Mouse (Mus musculus) limb, embryonic 13.5 days (tissue): ENCODE measurements around the gene Serhl. TPM values are rescaled to one million over a fixed set of nuclear protein-coding genes. Genes with fewer than 3 reads are reported as not detected.

Experiments
- ATAC-seq: fragments of 200-750 bp; cut with Nextera tagmentation; 2 replicates; pipeline ENCODE4 v1.8.0; 2017; ENCODE audit warnings: low read depth, moderate number of reproducible peaks, moderate TSS enrichment; ENCODE audit not compliant: low FRiP score
- H3K27ac ChIP-seq: fragments of 300-500 bp; sonication (generic); 2 replicates; pipeline ENCODE4 v1.5.1; 2015; ENCODE audit warnings: inconsistent platforms, mild to moderate bottlenecking, moderate library complexity
- H3K27me3 ChIP-seq: fragments of 300-500 bp; sonication (generic); 2 replicates; pipeline ENCODE4 v1.6.1; 2015; ENCODE audit warnings: mild to moderate bottlenecking, inconsistent platforms
- H3K36me3 ChIP-seq: fragments of 300-500 bp; sonication (generic); 2 replicates; pipeline ENCODE4 v1.6.1; 2015; ENCODE audit warnings: inconsistent platforms, mild to moderate bottlenecking, moderate library complexity
- H3K4me1 ChIP-seq: fragments of 300-500 bp; sonication (generic); 2 replicates; pipeline ENCODE4 v1.6.1; 2015; ENCODE audit warnings: inconsistent platforms
- H3K4me2 ChIP-seq: fragments of 300-500 bp; sonication (generic); replicated peaks from 2 replicates; pipeline ENCODE4 v1.6.1; 2015; ENCODE audit warnings: inconsistent platforms, mild to moderate bottlenecking, moderate library complexity
- H3K4me3 ChIP-seq: fragments of 300-500 bp; sonication (generic); 2 replicates; pipeline ENCODE4 v1.5.1; 2015; ENCODE audit warnings: moderate library complexity, mild to moderate bottlenecking, inconsistent platforms
- H3K9ac ChIP-seq: fragments of 300-500 bp; sonication (generic); 2 replicates; pipeline ENCODE4 v1.6.1; 2015; ENCODE audit warnings: mild to moderate bottlenecking, inconsistent platforms
- H3K9me3 ChIP-seq: fragments of 300-500 bp; sonication (generic); 2 replicates; pipeline ENCODE4 v1.6.1; 2016; ENCODE audit warnings: inconsistent platforms
- WGBS: fragments of 180-500 bp; shearing (Covaris S2); methylation state at CpG from one replicate; pipeline ENCODE4 v1.1.7; 2015; 5-methylcytosine and 5-hydroxymethylcytosine counted together
- polyA plus RNA-seq: library from polyadenylated mRNA; unstranded; fragments of >200 nt; fragmentation: Nextera tagmentation; extraction: Ambion mirVana; gene quantifications from 2 replicates; pipeline ENCODE4 v1.2.1, GENCODE M21; 2015

Gene Serhl
- polyA plus RNA-seq, 1 experiment from 2014 or later = 58.9 TPM

GRCm38 (mm10) chr15:83142861-83143260 lies 53.6 kb downstream of the Serhl start:
- Histone ChIP-seq H3K9me3 (no peaks in the 10 kb centered on the region), H3K9ac (no peak overlapping the region), H3K36me3 (peaks cover 44% of the 10 kb centered on the region), H3K4me1 (peaks cover 4% of the 10 kb centered on the region), H3K27me3 (no peaks in the 10 kb centered on the region), H3K4me2 (no peak overlapping the region), H3K4me3 (no peak overlapping the region), H3K27ac (no peak overlapping the region)
- no peak for ATAC-seq
- WGBS = 66% methylated on average over 5 of the region's 5 CpGs

DNA sequence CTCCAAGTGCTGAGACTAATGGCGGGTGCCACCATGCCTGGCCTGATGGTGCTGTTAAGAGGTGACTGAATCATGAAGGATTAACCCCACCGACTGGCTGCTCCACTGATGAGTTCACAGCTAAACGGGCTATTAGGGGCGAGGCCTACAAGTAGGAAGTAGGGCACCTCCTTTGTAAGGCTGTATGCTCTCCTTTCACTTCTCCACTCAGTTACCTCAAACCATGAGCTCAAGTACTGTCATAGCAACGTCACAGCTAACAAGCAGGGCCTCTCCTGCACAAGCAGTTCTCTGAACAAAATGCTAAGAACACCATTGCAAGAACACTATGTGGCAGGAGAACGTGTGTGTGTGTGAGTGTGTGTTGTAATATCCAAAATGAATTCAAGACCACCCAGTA lies 56.2 kb downstream of the Serhl start:
- no peaks in the 10 kb centered on the region for H3K27me3 ChIP-seq
- no peak for ATAC-seq
- 90% methylated on average over 6 of the region's 6 CpGs for WGBS
- H3K4me3 ChIP-seq = no peak overlapping the region
- no peak overlapping the region for H3K27ac ChIP-seq
- no peak overlapping the region for H3K4me2 ChIP-seq
- H3K4me1 ChIP-seq = peaks cover 14% of the 10 kb centered on the region
- H3K9ac ChIP-seq = no peak overlapping the region
- peaks cover 36% of the 10 kb centered on the region for H3K36me3 ChIP-seq
- no peaks in the 10 kb centered on the region for H3K9me3 ChIP-seq

- Histone ChIP-seq H3K4me1 (peaks cover 14% of the 10 kb centered on the region), H3K9me3 (no peaks in the 10 kb centered on the region), H3K27me3 (no peaks in the 10 kb centered on the region), H3K4me2 (peak overlapping the region; percentile 95), H3K36me3 (peaks cover 37% of the 10 kb centered on the region), H3K27ac (peak overlapping the region; percentile 98), H3K9ac (peak overlapping the region; percentile 97), H3K4me3 (peak overlapping the region; percentile 92)
- no peak for ATAC-seq
- WGBS = 4% methylated on average over 21 of the region's 21 CpGs
Observed at GRCm38 (mm10) chr15:83148395-83148794, 59.1 kb downstream of the Serhl start.

- Histone ChIP-seq H3K4me2 (peak overlapping the region; percentile 95), H3K27me3 (no peaks in the 10 kb centered on the region), H3K4me3 (peak overlapping the region; percentile 92), H3K27ac (peak overlapping the region; percentile 98), H3K4me1 (peaks cover 14% of the 10 kb centered on the region), H3K36me3 (peaks cover 41% of the 10 kb centered on the region), H3K9ac (peak overlapping the region; percentile 97), H3K9me3 (no peaks in the 10 kb centered on the region)
- WGBS = under 1% methylated on average over 39 of the region's 41 CpGs
- peak; percentile 76 for ATAC-seq
Observed at GRCm38 (mm10) chr15:83148801-83149195, 59.5 kb downstream of the Serhl start.

DNA sequence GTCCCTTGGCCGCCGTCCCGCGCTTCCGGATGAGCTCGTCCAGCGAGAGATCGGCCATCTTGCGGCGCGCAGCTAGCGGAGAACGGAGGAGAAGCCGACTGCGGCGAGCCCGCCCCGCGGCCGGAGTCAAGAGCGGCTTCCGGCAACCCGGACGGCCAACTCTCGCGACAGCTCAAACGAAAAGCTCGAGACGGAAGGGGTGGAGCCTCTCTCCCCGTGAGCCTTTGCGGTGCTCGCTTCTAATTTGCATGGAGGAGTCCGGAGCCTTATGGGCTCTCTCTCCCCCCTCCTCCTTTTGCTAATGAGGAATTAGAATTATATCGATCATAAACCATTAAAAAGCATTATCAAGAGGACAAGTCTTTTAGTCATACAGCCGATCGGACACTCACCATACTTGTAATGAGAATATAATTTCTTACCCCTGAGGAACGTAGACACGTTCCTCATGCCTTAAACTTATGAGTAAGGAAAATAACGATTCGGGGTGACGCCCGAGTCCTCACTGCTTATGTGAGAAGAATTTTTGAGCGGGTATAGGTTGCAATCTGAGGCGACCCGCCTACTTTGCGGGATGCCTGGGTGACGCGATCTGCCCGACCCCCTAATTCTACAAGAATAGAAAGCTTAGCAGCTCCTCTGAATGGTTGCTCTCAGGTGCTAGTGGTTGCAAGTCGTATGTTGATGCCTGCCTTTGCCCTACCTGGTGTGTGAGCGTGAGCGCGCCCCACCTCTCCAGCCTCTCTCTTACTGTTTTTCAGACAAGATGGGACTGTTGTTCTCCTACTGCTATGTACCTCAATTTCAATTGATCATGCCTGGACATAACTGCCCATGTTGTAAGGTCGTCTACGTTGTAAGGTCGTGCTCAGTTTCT lies 60.1 kb downstream of the Serhl start, which contains the start of gene Poldip3:
Gene Poldip3, minus strand, starts transcription at position 189 of the 877 bp plus-strand sequence.
- Histone ChIP-seq H3K4me2 (peak within 1 kb of the TSS; percentile 95), H3K27me3 (no peaks in the 10 kb centered on the region), H3K4me3 (peak within 1 kb of the TSS; percentile 92), H3K9me3 (no peaks in the 10 kb centered on the region), H3K36me3 (peaks cover 40% of the 10 kb centered on the region), H3K9ac (peak within 1 kb of the TSS; percentile 97), H3K27ac (peak within 1 kb of the TSS; percentile 98), H3K4me1 (peaks cover 14% of the 10 kb centered on the region)
- WGBS = under 1% methylated on average over 56 of the region's 56 CpGs
- peak; percentile 92 for ATAC-seq

DNA sequence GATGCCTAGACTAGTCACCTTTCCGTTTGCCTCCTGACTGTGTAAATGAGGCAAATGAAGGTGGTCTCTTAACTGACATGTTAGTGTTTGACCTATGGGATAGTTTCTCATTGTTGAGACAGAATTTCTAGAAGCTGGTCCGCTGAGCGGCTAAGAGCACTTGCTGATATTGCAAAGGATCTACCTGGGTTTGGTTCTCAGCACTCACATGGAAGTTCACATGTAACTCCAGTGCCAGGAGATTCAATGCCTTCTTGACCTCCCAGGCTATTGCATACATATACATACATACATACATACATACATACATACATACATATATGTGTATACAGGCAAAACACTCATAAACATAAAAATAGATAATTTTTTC lies 60.8 kb downstream of the Serhl start:
- peaks cover 35% of the 10 kb centered on the region for H3K36me3 ChIP-seq
- peak overlapping the region; percentile 92 for H3K4me3 ChIP-seq
- H3K9ac ChIP-seq = no peak overlapping the region
- no peak for ATAC-seq
- H3K27ac ChIP-seq = peak overlapping the region; percentile 98
- 14% methylated on average over 3 of the region's 3 CpGs for WGBS
- H3K4me2 ChIP-seq = peak overlapping the region; percentile 52
- H3K9me3 ChIP-seq = no peaks in the 10 kb centered on the region
- H3K27me3 ChIP-seq = no peaks in the 10 kb centered on the region
- peaks cover 14% of the 10 kb centered on the region for H3K4me1 ChIP-seq

GRCm38 (mm10) chr15:83150694-83151093 lies 61.4 kb downstream of the Serhl start:
- Histone ChIP-seq H3K4me3 (no peak overlapping the region), H3K4me2 (no peak overlapping the region), H3K36me3 (peaks cover 29% of the 10 kb centered on the region), H3K9ac (no peak overlapping the region), H3K9me3 (no peaks in the 10 kb centered on the region), H3K27me3 (no peaks in the 10 kb centered on the region), H3K27ac (no peak overlapping the region; the same call in 1 of the 2 replicates), H3K4me1 (peaks cover 14% of the 10 kb centered on the region)
- ATAC-seq = no peak
- WGBS = 89% methylated on average over 4 of the region's 4 CpGs

GRCm38 (mm10) chr15:83154309-83154708 lies 65.0 kb downstream of the Serhl start:
- Histone ChIP-seq H3K9ac (no peak overlapping the region), H3K4me1 (0 out of 2 replicates have a peak, but pooled peaks cover 5% of the 10 kb centered on the region), H3K27me3 (no peaks in the 10 kb centered on the region), H3K4me3 (no peak overlapping the region), H3K27ac (no peak overlapping the region), H3K9me3 (no peaks in the 10 kb centered on the region), H3K36me3 (peaks cover 39% of the 10 kb centered on the region), H3K4me2 (no peak overlapping the region)
- 94% methylated on average over 7 of the region's 7 CpGs for WGBS
- ATAC-seq = no peak

GRCm38 (mm10) chr15:83155672-83156419 lies 66.5 kb downstream of the Serhl start:
- Histone ChIP-seq H3K4me3 (no peak overlapping the region), H3K4me2 (no peak overlapping the region), H3K4me1 (no peaks in the 10 kb centered on the region), H3K9me3 (no peaks in the 10 kb centered on the region), H3K27me3 (no peaks in the 10 kb centered on the region), H3K9ac (0 out of 2 replicates have a peak overlapping the region, but pooled peaks have one; percentile 39), H3K27ac (no peak overlapping the region), H3K36me3 (peaks cover 54% of the 10 kb centered on the region)
- no peak for ATAC-seq
- 69% methylated on average over 6 of the region's 6 CpGs for WGBS

- Histone ChIP-seq H3K36me3 (peaks cover 67% of the 10 kb centered on the region), H3K9me3 (no peaks in the 10 kb centered on the region), H3K4me1 (no peaks in the 10 kb centered on the region), H3K9ac (no peak overlapping the region), H3K4me3 (no peak overlapping the region), H3K4me2 (no peak overlapping the region), H3K27me3 (no peaks in the 10 kb centered on the region), H3K27ac (no peak overlapping the region)
- WGBS = 80% methylated on average over 11 of the region's 11 CpGs
- ATAC-seq = no peak
Observed at GRCm38 (mm10) chr15:83156929-83157666, 67.8 kb downstream of the Serhl start.

DNA sequence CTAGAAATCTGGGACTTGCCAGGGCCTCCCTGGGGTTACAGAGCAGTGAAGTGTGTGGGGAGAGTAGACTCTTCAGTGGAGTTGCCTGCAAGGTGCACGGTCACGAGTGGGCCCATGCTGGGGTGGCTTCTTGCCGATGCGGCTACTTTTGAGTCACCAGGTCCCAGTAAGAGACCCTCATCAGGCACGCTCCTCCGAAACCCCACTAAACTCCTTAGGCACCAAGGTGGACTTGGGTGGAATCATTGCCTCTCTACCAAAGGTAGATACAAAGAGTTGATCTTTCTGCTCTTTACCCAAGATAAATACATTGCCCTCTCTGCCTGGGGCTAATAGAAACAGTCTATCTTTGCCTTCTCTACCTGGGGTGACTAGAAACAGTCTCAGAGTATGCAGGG lies 68.4 kb downstream of the Serhl start:
- Histone ChIP-seq H3K4me3 (no peak overlapping the region), H3K36me3 (peaks cover 72% of the 10 kb centered on the region), H3K9me3 (no peaks in the 10 kb centered on the region), H3K9ac (no peak overlapping the region), H3K4me1 (no peaks in the 10 kb centered on the region), H3K27ac (no peak overlapping the region), H3K4me2 (no peak overlapping the region), H3K27me3 (no peaks in the 10 kb centered on the region)
- WGBS = 93% methylated on average over 6 of the region's 6 CpGs
- ATAC-seq = no peak
